Mouse (Mus musculus): ENCODE data around the gene Calhm4. TPM values are rescaled to one million over a fixed set of nuclear protein-coding genes. Genes with fewer than 3 reads are reported as not detected.

Calhm4 gene
- total RNA-seq (2023), result not detected

GRCm38 (mm10) chr10:34044210-34044609 lies at the start of gene Calhm4:
TSS of gene Calhm4 (minus strand) at chr10:34044310.

GRCm38 (mm10) chr10:34037401-34037800 lies 6.7 kb downstream of the Calhm4 start, which contains the start of gene Trappc3l:
TSS of gene Trappc3l (plus strand) at chr10:34037597.

GRCm38 (mm10) chr10:34019302-34020075 lies 24.6 kb downstream of the Calhm4 start, which contains the start of gene Rwdd1:
TSS of gene Rwdd1 (minus strand) at chr10:34019624.

Other genes starting within 250 kb of the Calhm4 start
- not detected for gene Sult3a1, start 186.6 kb downstream of the Calhm4 start, total RNA-seq (2023)
- gene Rsph4a, start 139.2 kb downstream of the Calhm4 start, total RNA-seq (2023), result not detected
- 10 to 100 TPM; 35.9 to 37.2 TPM for gene Zup1, start 93.0 kb downstream of the Calhm4 start, total RNA-seq (2023)
- gene Rwdd1, start 24.7 kb downstream of the Calhm4 start, total RNA-seq (2023), result 10 to 100 TPM; 34.3 to 37.3 TPM
- not detected for gene Trappc3l, start 6.7 kb downstream of the Calhm4 start, total RNA-seq (2023)
- not detected for gene Calhm5, start 52.2 kb upstream of the Calhm4 start, total RNA-seq (2023)
- 1 to 10 TPM; 2.3 to 4.0 TPM for gene Calhm6, start 83.7 kb upstream of the Calhm4 start, total RNA-seq (2023)
- 10 to 100 TPM in 1 of 2 experiments, 1 to 10 TPM in 1; 8.3 to 13.3 TPM for gene Dse, start 163.4 kb upstream of the Calhm4 start, total RNA-seq (2023)
- gene Tspyl1, start 237.9 kb upstream of the Calhm4 start, total RNA-seq (2023), result 10 to 100 TPM; 69.4 to 73.2 TPM